Mouse (Mus musculus) megakaryocyte progenitor cell, adult 5-6 weeks (primary cell): ENCODE data around the gene Ankrd23. TPM values are rescaled to one million over a fixed set of nuclear protein-coding genes. Genes with fewer than 3 reads are reported as not detected.
A peak's percentile ranks its signal among the peaks of the same experiment; 100 is the strongest.

Source experiments
- ATAC-seq: replicated peaks from 2 replicates; pipeline ENCODE4 v1.8.0; 2016; ENCODE audit warnings: mild to moderate bottlenecking, moderate TSS enrichment, inconsistent platforms; ENCODE audit not compliant: poor library complexity
- total RNA-seq, 2 experiments: library from RNA; stranded (forward) in 1 of 2; stranded (reverse) in 1 of 2; fragments of 157-497, 149-512 nt in 1 of 2; fragments of 200-1000 nt in 1 of 2; gene quantifications; 2 replicates each; pipeline versions ENCODE4 v1.2.3 to v1.2.4; 2015 to 2017

The Ankrd23 gene
- total RNA-seq, 2 experiments from 2014 or later, result 1.3 to 4.8 TPM

DNA sequence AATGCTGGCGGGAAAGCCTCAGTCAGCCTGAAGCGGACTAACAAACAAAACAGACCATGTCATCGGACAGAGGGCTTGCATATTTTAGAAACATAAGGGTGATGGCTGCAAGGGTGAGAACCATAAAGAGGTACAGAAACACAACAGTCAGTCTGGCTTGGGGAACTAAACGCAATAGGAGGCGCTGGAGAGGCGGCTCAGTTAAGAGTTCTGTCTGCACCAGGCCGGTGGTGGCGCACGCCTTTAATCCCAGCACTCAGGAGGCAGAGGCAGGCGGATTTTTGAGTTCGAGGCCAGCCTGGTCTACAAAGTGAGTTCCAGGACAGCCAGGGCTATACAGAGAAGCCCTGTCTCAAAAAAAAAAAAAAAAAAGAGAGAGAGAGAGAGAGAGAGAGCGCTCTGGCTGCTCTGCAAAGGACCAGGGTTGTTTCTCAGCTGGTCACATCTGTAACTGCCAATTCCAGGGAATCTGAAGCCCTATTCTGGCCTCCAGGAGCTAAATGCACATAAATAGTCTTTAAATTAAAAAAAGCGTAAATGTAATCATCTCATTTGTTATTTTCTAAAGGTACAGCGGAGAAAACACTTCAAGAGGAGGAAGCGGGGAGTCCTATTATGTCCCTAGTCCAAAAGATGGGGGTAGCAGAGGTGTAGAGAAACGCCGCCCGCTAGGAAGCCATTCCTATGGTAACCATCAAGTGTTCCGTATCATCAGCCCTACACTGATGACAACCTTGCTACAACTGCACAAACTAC, 9.3 kb upstream of the Ankrd23 start:
- ATAC-seq, result no peak

DNA sequence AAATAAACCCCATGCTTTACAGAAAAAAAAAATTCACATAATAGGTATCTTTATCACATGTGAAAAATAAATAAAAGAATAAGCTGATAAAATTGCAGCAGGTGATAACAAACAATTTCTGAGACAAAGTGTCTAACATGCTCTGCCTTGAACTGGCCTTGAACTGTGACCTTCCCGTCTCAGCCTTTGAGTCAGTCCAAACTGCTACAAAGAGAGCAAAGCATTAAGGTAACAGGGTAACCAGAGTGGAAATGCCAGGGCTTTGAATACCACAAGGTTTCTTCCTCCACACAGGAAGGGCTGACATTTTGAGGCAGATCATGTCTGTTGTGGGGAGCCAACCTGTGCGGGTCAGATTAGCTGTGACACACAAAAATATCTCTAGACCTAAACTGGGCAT, 8.7 kb upstream of the Ankrd23 start:
- no peak for ATAC-seq

DNA sequence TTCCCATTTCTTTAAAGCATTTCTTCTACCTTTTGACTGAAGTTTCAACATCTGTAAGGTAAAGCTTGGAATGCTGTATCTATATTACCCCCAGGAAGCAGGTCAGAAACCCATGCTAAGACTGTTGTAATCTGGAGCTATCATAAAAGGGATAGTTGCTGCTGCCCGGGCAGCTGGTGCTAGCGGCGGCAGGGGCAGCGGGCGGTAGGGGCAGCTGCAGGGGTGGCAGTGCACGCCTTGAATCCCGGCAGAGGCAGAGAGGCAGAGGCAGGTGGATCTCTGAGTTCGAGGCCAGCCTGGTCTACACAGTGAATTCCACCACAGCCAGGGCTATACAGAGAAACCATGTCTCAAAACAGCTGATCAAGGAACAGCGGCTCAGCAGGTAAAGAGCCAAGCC, 6.2 kb upstream of the Ankrd23 start:
- no peak for ATAC-seq

DNA sequence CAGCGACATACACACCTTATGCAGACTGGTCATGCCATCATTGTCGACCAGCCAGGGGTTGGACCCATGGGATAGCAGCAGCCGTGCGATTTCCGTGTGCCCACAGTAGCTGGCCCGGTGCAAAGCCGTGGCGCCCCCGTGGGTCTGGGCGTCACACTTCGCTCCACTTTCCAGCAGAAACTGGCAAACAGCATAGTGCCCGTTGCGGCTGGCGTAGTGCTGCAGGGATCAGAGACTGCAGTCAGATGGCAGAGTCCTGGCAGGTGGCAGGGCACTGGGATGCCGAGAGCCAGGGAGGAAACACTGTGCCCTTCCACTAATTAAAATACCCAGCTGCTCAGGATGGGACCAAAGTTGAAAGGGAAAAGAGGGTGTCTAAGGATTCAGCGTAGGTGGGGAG, 5.2 kb upstream of the Ankrd23 start:
- no peak for ATAC-seq

DNA sequence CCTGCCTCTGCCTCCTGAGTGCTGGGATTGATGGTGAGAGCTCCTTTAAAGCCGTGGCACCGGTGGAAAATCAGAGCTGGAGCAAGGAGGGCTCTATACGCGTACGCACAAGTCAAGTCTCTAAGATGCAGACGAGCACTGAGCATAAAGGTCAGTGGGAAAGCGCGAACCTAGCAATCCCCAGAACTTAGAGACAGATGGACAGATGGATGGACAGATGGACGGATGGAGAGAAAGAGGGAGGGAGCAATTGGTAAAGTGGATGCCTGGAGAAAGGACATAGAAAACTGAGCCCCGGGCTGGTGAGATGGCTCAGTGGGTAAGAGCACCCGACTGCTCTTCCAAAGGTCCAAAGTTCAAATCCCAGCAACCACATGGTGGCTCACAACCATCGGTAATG, 4.1 kb upstream of the Ankrd23 start:
- ATAC-seq, result no peak

DNA sequence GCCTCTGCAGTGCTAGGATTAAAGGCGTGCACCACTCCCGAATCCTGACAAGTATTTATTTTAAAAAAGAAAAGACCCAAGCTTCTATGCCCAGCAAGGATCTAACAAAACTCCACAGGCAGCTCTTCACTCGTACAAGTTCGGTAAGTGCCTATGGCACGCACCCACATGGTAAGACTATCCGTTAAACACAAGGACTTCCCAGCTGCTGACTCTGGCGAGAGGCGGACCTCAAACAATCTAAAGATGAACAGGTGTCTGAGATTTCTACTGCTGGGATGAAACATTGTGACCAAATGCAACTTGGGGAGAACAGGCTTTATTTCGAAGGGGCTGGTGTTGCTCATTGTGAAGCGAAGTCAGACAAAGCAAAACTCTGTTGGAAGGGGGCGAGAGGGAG, 3.4 kb upstream of the Ankrd23 start:
- ATAC-seq, result no peak

DNA sequence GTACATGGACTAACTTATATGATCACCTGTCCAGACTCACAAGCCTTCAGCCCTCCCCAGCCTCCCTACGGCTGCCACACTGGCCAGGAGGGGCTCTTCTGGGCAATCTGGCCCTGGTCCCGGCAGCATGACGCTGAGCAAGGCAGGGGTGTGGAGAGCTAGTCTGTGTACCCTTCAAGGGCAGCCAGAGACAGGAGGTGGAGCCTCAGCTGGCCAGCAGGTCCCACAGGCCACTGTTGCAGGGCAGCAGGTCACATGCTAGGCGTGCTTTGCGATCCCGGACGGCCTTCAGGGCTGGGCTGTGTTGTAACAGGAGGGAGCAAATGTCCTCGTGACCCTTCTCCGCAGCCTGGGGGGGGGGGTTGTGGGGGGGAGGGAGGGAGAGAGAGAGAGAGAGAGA, 2.5 kb upstream of the Ankrd23 start, which contains the start of gene Gm42417:
Gm42417 (minus strand) TSS at position 244 of the 400 bp plus-strand sequence.
- no peak for ATAC-seq

DNA sequence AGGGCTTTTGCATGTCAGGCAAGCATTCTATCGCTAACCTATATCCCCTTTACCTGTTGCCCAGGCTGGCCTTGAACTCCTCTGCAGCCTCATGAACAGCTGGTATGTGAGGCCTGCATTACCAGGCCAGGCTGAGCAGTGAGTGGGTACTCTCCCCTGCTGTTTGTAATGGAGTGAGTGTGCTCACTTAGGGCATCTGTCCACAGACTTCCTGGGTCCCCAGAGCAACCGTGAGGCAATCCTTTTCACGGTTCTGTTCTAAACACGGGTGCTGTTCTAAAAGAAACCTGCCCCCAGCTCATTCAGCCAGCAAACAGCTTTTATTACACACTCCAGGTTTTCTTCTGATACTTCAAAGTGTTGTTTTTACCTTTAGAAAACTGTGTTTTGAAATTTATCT, 2.0 kb upstream of the Ankrd23 start:
- ATAC-seq, result no peak

DNA sequence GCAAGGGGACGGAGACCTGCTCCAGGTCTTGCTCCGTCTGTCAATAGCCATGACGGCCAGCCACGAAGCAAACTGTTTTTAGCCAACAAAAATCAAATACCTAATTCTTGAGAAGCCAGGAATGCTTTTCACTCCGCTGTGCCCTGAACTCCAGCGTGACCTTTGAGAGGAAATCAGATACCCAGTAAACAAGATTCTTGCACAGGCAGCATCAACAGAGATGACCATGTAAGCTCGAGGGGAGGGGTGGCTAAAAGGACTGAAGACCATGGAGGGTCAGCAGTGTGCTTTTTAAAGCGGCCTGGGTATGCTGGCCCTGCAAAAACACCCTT, 320 bp downstream of the Ankrd23 start:
- ATAC-seq, result no peak

DNA sequence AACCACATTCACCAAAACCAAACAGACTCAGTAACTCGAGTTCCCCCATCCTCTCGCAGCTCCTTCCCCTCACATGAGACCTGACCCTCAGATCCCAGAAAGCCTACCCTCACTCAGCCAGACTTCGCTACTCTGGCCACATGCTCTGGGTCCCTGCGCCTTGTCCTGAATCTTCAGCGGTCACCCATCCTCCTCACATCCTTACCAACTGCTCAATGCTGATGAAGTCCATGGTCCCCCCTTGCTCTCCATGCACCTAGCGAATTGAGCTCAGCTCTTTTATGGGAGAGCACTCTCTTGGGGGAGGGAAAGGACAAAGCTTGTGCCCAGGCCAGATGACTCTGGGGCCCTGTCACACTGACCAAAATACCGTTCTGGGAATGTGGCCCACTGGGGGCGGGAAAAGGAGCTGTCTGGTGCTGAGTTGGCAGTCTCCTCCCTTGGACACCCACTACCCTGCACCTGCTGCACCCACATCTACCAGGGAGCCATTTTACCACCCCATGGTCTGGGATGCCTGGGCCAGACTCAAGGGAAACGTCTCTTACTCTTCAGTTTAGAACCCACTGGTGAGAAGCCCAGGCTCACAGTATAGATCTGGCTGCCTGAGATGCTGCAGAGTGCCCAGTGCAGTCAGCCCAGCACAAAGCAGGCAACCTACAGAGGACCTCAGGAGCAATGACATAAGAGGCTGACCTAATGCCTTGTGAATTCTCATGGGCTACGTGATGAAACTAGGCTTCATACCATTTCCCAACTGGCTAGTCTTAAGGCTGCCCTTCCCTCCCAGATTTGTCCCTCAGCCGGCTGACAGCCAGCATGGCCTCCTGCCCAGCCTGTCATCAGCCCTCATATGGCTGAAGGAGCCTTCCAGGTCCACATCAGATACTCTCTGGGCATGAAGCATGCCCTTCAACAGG, 946 bp downstream of the Ankrd23 start:
- no peak for ATAC-seq

DNA sequence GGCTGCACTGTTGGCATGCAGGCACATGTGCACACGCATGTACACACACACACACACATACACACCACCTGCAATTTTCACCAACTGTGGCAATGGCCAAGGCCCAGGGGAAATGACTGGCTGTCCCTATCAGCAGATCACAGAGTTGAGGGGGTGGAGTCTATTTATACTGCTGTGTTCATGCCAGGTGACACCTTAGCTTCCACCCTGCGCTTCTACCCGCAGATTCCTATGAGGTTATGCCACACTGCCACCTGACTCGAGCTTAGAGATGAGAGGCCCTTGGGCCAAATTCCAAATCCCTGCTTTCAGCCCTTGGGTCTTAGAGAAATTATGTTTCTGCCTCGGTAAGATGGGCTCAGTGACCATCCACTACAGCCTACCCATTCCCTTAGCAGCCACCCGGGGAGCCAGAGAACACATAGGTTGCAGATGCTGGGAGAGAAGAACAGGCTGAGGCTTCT, 2.1 kb downstream of the Ankrd23 start:
- peak; percentile 76 for ATAC-seq

DNA sequence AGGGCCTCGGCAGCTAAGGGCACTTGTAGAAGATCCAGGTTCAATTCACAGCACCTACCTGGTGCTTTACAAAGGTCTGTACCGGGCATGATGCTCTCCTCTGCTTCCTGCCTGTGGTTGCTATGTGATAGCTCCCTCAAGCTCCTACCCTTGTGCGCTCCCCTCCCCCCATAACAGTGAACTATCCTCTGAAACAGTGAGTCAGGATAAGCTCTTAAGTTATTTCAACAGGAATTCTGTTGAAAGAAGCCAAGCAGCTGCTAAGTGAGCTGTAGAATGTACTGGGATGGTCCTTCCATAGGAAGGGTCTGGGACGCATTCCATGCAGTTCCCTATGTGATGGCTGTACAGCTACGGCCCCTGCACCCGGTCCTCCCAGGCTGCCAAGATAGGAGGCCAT, 3.1 kb downstream of the Ankrd23 start:
- ATAC-seq, result no peak

DNA sequence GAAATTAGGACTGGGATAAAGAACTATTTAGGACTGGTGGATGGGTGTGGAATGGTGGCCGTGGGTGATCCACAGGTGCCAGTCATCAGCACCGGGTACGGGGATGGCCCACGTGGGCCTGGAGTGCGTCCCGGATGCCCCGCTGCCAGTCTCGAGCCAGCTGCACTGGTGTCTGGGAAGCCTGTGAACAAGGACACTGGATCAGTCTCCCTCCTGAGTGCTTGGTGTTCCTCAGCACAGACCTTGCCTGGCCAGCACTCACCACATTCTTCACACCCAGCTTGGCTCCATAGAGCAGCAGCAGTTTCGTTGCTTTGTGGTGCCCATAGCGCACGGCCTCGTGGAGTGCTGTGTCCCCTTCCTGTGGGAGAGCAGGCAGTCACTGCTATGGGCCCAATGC, 5.2 kb downstream of the Ankrd23 start:
- no peak for ATAC-seq

DNA sequence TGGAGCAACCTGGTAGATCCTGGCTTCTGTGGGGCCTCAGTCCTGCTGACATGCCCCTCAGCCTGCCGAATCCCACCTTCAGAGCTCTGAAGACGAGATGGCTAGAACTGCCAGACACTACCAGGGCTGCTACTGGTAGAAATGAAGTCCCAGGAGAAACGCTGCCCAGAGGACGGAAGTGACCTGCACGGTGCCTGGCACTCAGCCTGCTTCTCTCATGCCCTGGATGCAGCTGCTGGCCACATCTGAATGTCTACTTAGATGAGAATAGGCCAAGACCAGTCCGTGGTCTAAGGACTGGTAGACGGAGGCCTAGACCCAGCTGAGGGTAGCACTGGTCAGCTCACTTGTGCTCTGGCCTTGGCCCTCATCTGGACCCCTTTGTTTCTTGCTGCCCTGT, 5.7 kb downstream of the Ankrd23 start:
- no peak for ATAC-seq

DNA sequence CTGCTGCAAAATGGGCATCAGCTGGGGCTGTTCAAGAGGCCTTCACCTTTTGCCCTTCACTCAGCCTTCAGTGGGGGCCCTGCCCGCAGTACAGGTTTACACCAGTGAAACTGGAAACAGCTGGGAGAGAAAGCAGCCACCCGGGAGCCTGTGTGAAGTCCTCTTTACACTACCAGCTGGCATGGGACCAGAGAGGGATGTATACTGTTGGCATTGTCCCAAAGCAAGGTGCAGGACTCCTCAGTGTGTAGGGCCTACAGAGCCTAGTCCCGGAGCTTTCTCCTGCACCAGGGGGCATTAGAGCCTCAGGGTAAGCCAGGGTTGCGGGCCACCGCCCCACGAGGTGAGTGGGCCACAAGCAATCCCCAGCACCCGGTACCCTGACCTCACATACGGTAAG, 6.2 kb downstream of the Ankrd23 start:
- no peak for ATAC-seq

DNA sequence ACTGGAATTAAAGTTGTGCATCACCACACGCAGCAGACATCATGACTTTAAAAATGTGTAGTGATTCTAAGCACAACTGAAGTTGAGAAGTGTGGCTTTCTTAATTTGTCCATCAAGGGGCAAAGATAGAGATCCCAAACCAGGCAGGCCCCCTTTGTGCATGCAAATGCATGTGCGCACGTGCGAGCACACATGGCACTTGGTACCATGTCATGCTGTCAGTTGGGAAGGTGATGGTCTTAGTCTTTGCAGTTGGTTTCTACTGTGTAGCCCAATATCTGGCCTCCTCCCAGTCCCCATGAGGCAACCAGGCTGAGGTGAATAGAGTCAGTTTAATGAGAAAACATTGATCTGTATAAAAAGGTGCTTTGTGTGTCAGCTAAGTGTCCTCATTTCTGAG, 6.8 kb downstream of the Ankrd23 start:
- no peak for ATAC-seq

DNA sequence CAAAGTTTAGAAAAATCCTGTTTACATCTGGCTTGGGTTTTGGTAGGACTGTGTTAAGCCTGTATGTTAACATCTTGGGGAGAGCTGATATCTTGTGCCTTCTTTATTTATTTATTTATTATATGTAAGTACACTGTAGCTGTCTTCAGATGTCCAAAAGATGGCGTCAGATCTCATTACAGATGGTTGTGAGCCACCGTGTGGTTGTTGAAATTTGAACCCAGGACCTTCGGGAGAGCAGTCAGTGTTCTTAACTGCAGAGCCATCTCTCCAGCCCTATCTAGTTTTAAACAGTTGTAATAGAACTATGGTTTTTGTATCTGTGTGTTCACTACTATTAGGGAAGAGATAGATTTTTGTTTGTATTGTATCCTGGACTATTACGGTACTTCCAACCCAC, 7.4 kb downstream of the Ankrd23 start:
- no peak for ATAC-seq

DNA sequence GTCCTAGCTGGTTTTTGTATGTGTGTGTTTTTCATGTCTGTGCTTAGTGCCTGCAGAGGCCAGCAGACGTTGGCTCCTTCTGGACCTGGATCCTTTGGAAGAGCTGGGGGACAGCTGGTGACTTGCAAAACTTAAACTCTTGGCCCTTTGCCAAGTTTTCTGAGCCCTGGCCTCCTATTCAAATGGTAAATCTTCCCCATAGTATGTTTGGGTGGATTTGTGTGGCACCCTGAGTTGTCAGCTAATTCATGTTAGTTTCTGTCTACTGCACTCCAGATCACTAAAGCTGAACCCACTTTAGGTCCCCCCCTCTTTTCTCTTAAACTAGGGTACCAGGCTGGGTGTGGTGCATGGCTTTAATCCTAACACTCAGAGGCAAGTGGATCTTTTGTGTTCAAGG, 8.3 kb downstream of the Ankrd23 start:
- 0 out of 2 replicates have a peak, but pooled peaks have one; percentile 17 for ATAC-seq

DNA sequence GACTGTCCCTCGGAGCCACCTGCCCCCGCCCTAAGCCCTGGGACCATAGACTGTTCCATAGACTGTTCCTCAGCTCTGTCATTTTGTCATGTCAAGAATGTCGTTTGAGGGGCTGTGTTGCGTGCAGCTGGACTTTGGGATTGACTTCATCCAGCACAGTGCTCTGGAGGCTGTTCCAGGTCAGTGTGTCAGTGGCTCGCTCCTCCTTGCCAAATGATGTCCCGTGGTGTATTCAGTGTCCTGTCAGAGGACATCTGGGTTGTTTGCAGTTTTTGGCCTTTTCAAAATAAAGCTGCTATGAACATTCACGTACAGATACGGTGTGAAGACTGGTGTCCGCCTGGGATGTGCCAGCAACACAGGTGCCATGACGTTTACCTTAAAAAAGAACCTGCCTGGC, 9.8 kb downstream of the Ankrd23 start:
- ATAC-seq, result no peak

DNA sequence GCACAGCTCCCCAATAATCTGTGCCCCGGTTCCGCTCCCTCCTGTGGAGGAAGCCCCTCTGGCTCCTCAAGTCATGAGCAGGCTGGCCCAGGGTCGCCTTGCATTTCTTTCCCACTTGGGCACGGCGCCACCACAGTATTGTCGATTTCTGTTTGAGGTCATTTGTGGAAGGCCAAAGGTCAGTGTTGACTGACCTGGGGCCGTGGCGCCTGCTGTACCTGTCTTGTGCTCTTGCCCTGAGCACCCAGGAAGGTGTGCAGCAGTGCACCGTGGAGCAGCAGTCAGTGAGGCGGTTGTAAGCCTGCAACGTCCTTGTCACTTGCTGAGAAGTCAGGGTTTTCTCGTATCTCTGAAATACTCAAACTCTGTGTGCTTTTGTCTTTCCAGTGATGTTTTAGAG, 10.9 kb downstream of the Ankrd23 start:
- no peak for ATAC-seq

DNA sequence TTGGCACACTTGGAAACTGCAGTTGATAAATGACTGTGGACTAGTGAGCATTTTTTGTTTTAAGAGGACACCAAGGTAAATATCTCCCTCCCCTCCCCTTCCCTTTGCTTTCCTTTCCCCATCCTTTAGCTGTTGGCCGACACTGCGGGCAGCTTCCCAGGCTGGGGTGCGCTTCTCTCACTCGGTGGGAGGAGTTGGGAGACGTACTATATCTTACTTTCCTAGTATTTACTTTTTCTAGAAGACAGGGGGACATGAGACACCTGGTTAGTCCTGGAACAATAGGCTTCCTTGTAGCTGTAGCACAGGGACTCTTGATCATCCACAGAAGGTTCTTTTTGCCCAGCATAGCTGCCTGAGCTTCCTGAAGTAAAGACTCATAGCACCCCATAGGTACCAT, 12.6 kb downstream of the Ankrd23 start:
- no peak for ATAC-seq

DNA sequence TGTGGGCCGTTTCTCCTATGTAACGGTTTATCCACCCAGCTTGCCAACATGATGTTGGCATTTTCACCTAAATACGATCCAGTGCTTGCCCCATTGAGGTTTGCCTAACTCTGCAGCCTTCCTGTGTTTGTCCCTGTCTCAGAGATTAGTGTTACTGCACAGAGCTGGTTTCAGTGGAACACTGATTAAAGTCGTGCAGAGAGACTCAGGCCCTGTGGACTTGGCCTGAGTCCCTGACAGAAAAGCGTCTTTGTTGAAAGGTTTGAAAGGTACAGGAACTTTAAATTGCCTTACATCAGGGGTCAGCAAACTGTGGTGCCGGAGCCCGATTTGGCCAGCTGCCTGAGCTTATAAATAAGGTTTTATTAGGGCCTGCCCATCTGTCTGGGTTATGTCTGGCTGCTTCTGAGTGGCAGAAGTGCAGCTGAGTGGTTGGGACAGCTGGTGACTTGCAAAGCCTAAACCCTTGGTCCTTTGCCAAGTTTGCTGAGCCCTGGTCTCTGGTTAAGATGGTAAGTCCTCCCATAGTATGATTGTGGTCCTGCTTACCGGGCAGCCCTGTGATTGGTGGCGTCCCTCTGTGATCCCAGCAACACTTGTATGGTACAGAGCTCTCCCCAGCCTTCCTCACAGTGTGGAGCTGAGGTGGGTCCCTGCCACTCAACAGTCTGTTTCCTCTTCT, 13.2 kb downstream of the Ankrd23 start:
- no peak for ATAC-seq
